Mouse (Mus musculus) liver, postnatal 0 days (tissue): Measurements from ENCODE around the gene Hsd17b12. TPM values are rescaled to one million over a fixed set of nuclear protein-coding genes. Genes with fewer than 3 reads are reported as not detected.

ENCODE experiments used
- ATAC-seq: fragments of 200-750 bp; cut with Nextera tagmentation; 2 replicates; pipeline ENCODE4 v1.8.0; 2017; ENCODE audit warnings: mild to moderate bottlenecking, moderate library complexity
- DNase-seq: peaks from one replicate; pipeline ENCODE4 v3.0.0-alpha.2; 2016
- H3K27ac ChIP-seq: fragments of 300-500 bp; sonication (generic); 2 replicates; pipeline ENCODE4 v1.5.1; 2014; ENCODE audit warnings: antibody characterized with exemption, moderate library complexity, mild to moderate bottlenecking, low read depth
- H3K27me3 ChIP-seq: fragments of 300-500 bp; sonication (generic); 2 replicates; pipeline ENCODE4 v1.6.1; 2014; ENCODE audit warnings: low read length, control low read depth, mixed read lengths; ENCODE audit not compliant: insufficient read depth
- H3K36me3 ChIP-seq: fragments of 300-500 bp; sonication (generic); replicated peaks from 2 replicates; pipeline ENCODE4 v1.6.1; 2014; ENCODE audit warnings: mild to moderate bottlenecking, control low read depth, low read length, moderate library complexity, mixed read lengths; ENCODE audit not compliant: insufficient read depth
- H3K4me1 ChIP-seq: fragments of 300-500 bp; sonication (generic); 2 replicates; pipeline ENCODE4 v1.6.1; 2014; ENCODE audit warnings: antibody characterized with exemption, mild to moderate bottlenecking, control low read depth; ENCODE audit not compliant: insufficient read depth
- H3K4me2 ChIP-seq: fragments of 300-500 bp; sonication (generic); 2 replicates; pipeline ENCODE4 v1.6.1; 2014; ENCODE audit warnings: low read depth, mild to moderate bottlenecking, low read length, moderate library complexity, mixed read lengths
- H3K4me3 ChIP-seq: fragments of 300-500 bp; sonication (generic); 2 replicates; pipeline ENCODE4 v1.5.1; 2014; ENCODE audit warnings: low read depth, low read length
- H3K9ac ChIP-seq: fragments of 300-500 bp; sonication (generic); replicated peaks from 2 replicates; pipeline ENCODE4 v1.6.1; 2014; ENCODE audit warnings: mild to moderate bottlenecking, moderate library complexity
- H3K9me3 ChIP-seq: fragments of 300-500 bp; sonication (generic); 2 replicates; pipeline ENCODE4 v1.6.1; 2016; ENCODE audit warnings: mild to moderate bottlenecking, control low read depth, low read length, mixed read lengths
- CTCF ChIP-seq: sonication (generic); IDR thresholded peaks from 2 replicates; pipeline ENCODE4 v1.5.1; 2016; ENCODE audit warnings: antibody characterized with exemption, low read depth
- EP300 ChIP-seq: IDR thresholded peaks from 2 replicates; pipeline ENCODE4 v1.6.1; 2016; ENCODE audit warnings: antibody characterized with exemption, low read depth, mild to moderate bottlenecking
- WGBS: fragments of 180-500 bp; shearing (Covaris S2); extraction: QIAGEN DNeasy Blood & Tissue Kit; methylation state at CpG from one replicate; pipeline ENCODE4 v1.1.7; 2014; ENCODE audit not compliant: insufficient replicate concordance; 5-methylcytosine and 5-hydroxymethylcytosine counted together
- polyA plus RNA-seq: library from polyadenylated mRNA; unstranded; fragments of >200 nt; fragmentation: Nextera tagmentation; extraction: Ambion mirVana; gene quantifications from 2 replicates; pipeline ENCODE4 v1.2.1, GENCODE M21; 2015

Gene Hsd17b12
- polyA plus RNA-seq, 1 experiment from 2014 or later, result 70.1 TPM

DNA sequence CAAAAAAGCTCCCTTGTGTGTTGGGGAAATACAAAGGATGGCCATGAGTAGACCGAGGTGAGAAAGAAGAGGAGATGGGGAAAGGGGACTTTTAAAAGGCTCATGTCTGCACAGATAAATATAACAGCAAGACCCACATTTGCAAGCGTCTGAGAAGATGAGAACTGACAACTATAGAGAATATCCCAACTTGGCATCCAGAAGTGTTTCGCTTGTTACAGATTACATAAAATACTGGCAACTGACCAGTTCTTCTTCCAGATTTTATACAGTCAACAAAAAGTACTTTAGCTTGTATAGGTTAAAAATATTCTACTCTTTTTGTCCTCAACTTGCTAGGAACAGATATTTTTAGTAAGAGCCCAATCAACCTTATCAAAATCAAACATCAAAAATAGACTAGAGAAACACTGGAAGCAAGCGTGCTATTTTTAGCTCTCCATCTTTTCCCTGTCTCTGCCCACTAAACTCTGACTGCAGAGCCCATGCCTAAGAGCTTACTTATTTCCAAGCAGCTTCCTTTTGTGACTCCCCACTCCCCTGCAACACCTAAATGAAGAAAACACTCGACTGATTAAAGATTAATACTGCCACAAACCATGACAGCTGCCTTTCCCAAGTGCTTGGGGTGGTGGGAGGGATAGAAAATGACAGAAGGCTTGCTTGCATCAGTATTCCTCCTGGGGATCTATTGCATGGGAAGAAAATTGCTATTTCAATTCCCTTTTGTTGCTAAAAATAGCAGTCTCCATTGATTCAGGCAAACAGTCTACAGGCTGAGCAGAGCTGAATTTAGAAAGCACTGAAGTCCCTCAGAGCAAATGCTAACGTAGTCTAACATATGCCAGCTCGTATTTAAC, 35.4 kb downstream of the Hsd17b12 start:
- Histone ChIP-seq H3K36me3 (no peaks in the 10 kb centered on the region), H3K4me1 (peaks cover 7% of the 10 kb centered on the region; the same call in 1 of the 2 replicates), H3K4me2 (no peak overlapping the region), H3K9me3 (no peaks in the 10 kb centered on the region), H3K9ac (no peak overlapping the region), H3K27ac (no peak overlapping the region), H3K27me3 (no peaks in the 10 kb centered on the region), H3K4me3 (no peak overlapping the region)
- TF ChIP-seq CTCF, result no peak
- no peak for TF ChIP-seq EP300
- 52% methylated on average over 7 of the region's 7 CpGs for WGBS
- no peak for ATAC-seq
- no peak for DNase-seq

DNA sequence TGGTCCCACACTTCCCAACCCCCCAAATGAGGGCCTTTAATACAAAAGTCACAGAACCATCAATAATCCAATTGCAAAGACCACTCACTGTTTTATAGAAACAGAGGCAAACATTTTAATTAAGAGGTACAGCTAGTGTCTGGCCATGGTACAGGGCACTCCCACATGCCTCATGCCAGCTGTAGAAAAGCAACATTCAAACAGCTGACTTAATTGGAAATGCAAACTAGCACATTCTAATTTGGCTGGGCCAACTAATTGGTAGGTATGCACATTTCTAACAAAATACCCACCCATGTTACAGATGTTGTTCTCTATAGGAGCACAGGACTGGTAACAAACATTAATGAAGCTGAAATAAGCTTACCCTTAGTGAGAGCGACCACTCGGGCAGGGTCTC, 54.0 kb downstream of the Hsd17b12 start:
- DNase-seq (no peak), ATAC-seq (no peak)
- Histone ChIP-seq H3K4me2 (no peak overlapping the region), H3K4me1 (no peaks in the 10 kb centered on the region), H3K4me3 (no peak overlapping the region), H3K9me3 (no peaks in the 10 kb centered on the region), H3K27ac (no peak overlapping the region), H3K9ac (no peak overlapping the region), H3K27me3 (no peaks in the 10 kb centered on the region), H3K36me3 (no peaks in the 10 kb centered on the region)
- TF ChIP-seq CTCF, result no peak
- TF ChIP-seq EP300, result no peak
- WGBS, result 95% methylated on average over 2 of the region's 2 CpGs

DNA sequence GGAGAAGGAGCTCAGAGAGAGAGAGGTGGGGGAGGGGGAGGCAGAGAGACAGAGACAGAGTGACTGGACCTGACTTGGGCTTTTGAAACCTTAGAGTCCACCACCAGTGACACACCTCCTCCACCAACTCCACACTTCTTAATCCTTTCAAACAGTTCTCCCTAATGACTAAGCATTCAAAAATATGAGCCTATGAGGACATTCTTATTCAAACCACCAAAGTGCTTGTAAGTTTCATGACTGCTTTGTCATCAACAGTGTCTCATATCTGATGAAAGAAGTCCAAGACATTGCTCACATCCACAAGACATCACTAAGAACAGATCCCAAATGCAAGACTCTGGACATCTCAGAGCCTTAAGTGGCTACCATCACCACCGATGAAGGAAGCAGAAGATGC, 67.9 kb downstream of the Hsd17b12 start:
- H3K9me3 ChIP-seq, result no peaks in the 10 kb centered on the region
- no peak overlapping the region for H3K27ac ChIP-seq
- no peak overlapping the region for H3K9ac ChIP-seq
- no peaks in the 10 kb centered on the region for H3K27me3 ChIP-seq
- ATAC-seq (no peak), DNase-seq (no peak)
- TF ChIP-seq CTCF (no peak), EP300 (no peak)
- H3K4me1 ChIP-seq, result no peaks in the 10 kb centered on the region
- H3K4me3 ChIP-seq, result no peak overlapping the region
- H3K36me3 ChIP-seq, result no peaks in the 10 kb centered on the region
- no peak overlapping the region for H3K4me2 ChIP-seq
- 74% methylated on average over 1 of the region's 1 CpGs for WGBS

DNA sequence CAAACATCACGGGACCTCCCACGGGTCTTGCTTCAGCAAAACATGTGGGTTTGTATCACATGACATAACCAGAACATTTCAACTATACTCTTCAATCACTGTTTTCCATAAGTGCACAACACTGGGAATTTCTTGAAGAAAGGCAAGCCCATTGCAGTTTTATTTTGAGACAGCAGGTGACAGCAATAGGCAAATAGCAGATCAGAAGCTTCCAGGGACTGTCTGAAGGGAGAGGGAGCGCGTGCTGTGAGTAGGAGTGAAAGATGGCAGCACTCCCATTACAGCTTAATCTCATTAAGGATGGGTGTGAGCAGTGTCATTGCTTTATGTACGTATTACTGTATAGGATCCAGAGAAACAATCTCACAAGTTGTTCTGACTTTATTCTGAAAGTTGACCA, 88.3 kb downstream of the Hsd17b12 start:
- Histone ChIP-seq H3K4me1 (no peaks in the 10 kb centered on the region), H3K27ac (no peak overlapping the region), H3K9me3 (no peaks in the 10 kb centered on the region), H3K36me3 (no peaks in the 10 kb centered on the region), H3K9ac (no peak overlapping the region), H3K4me2 (no peak overlapping the region), H3K4me3 (no peak overlapping the region), H3K27me3 (no peaks in the 10 kb centered on the region)
- TF ChIP-seq EP300 (no peak), CTCF (peak; percentile 18; the same call in 1 of the 2 replicates)
- no peak for DNase-seq
- ATAC-seq, result no peak
- 76% methylated on average over 5 of the region's 5 CpGs for WGBS

DNA sequence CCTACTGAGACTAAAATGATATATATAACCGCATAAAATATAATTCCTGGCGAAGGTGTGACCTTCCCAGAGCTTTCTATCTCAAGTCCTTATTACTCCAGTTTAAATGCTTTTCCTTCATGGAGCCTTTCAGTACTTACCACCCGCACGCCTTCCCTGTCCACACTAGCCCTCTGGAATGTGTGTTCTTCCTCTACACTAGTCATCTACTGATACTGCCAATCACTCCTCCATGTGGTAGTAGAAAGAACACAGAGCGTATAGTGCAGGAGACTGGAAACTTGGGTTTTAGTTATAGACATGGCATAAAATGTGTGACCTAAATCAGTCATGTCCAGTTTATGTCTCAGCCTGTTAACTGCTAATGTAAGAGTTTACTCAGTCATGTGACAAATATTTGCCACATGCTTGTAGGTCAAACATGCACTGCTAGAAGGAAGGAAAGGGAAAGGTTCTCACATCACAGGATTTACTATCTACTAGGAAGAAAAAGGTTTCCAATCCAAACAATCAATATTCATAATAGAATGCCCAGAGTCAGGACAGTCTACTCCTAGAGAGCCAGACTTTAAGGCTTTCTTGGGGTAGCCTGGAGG, 91.1 kb downstream of the Hsd17b12 start:
- H3K27ac ChIP-seq, result peak overlapping the region; percentile 74
- DNase-seq (no peak), ATAC-seq (peak; percentile 72)
- no peaks in the 10 kb centered on the region for H3K9me3 ChIP-seq
- H3K27me3 ChIP-seq, result no peaks in the 10 kb centered on the region
- H3K4me1 ChIP-seq, result no peaks in the 10 kb centered on the region
- no peak for TF ChIP-seq CTCF
- TF ChIP-seq EP300, result no peak
- H3K4me2 ChIP-seq, result peak overlapping the region; percentile 24; the same call in 1 of the 2 replicates
- H3K9ac ChIP-seq, result no peak overlapping the region
- WGBS, result 79% methylated on average over 5 of the region's 5 CpGs
- H3K36me3 ChIP-seq, result no peaks in the 10 kb centered on the region
- no peak overlapping the region for H3K4me3 ChIP-seq

DNA sequence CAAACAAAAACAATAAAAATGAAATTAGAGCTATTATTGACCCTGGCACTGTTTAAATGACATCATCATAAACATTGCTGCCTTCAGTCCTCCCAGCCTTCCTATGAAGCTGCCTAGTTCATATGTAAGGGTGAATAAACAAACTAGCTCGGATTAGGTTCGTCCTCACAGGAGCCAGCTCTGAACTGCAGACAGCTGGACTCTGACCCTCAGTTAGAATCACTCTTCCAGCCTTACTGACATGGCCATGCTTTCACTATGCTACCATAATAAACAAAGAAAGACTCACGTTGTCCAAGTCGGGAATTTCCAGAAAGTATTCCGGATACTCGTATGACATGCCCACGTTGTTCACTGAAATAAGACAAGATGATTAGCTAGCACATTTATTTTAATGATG, 91.6 kb downstream of the Hsd17b12 start:
- TF ChIP-seq EP300, result no peak
- TF ChIP-seq CTCF, result no peak
- Histone ChIP-seq H3K9ac (no peak overlapping the region), H3K4me3 (no peak overlapping the region), H3K4me1 (no peaks in the 10 kb centered on the region), H3K27ac (peak overlapping the region; percentile 74), H3K9me3 (no peaks in the 10 kb centered on the region), H3K4me2 (peak overlapping the region; percentile 24; the same call in 1 of the 2 replicates), H3K36me3 (no peaks in the 10 kb centered on the region), H3K27me3 (no peaks in the 10 kb centered on the region)
- DNase-seq, result no peak
- peak; percentile 95 for ATAC-seq
- 56% methylated on average over 7 of the region's 7 CpGs for WGBS
